ENCODE assay signal across 27 mouse cellular contexts in the genomic region with DNA sequence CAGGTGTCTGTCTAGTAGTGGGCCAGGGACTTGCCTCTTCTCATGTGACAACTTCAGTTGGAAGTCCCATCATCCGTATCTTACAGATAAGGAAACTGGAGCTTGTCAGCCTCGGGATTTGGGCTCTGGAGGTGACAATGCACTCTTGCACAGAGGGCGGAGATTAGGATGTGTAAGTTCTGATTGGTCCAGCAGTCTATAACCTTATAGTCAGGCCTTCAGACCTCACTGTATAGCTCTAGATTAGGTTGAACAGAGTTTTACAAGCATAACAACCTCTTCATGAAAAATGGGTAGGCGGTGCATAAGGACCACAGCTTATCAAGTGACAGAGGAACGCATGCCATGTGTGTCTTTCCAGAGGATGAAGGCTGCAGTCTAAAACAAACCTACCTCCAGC. TPM values are rescaled to one million over a fixed set of nuclear protein-coding genes. Genes with fewer than 3 reads are reported as not detected.
DNase-seq lines count a peak whose midpoint lies in the region; ATAC-seq and TF ChIP-seq lines count a peak whose summit lies in the region.
"Had no signal": no experiment of that assay in that cellular context is flagged by ENCODE, and none has a peak within 500 bp of the region (broad histone marks: within the 10 kb centered on the region; RNA-seq: fewer than 3 reads in every experiment).

No protein-coding gene starts in this region.

- TF ChIP-seq POLR2A in heart, adult 2 months (IDR thresholded peaks at IDR 0.05; ENCODE audit: insufficient read depth, low read depth, low read length): no peak

- no peaks in the 10 kb centered on the region; the same call in 1 of the 2 replicates for H3K4me1 ChIP-seq in liver, embryonic 11.5 days (replicated peaks; ENCODE audit: control insufficient read depth, insufficient read depth, low read length)
- peaks cover 17% of the 10 kb centered on the region for H3K4me1 ChIP-seq in liver, embryonic 15.5 days (replicated peaks)
- H3K4me1 ChIP-seq in heart, adult 2 months (ENCODE audit: control insufficient read depth, insufficient read depth, low read length): no peaks in the 10 kb centered on the region

- DNase-seq in liver, embryonic 11.5 days (ENCODE audit: low spot score): no peak
- no peak for DNase-seq in liver
- peak; percentile 49 for DNase-seq in c-Kit-positive CD71-positive TER-119-negative erythroid progenitor cells, embryonic 14.5 days (ENCODE audit: low read depth)
- DNase-seq in frontal cortex, adult 2 months (ENCODE audit: extremely low spot score in 1 of 2, low spot score in 1 of 2): no peak
- DNase-seq in heart, adult 2 months: no peak
- no peak for DNase-seq in layer of hippocampus, adult 2 months (ENCODE audit: low spot score in 2 of 2)
- DNase-seq: adrenal gland, postnatal 14 days; B cell, adult 2 months; cerebellum, adult 2 months; cerebellum, postnatal 10 days; forebrain, postnatal 0 days; gastrocnemius, adult 2 months; gastrocnemius, postnatal 25 days; heart, postnatal 36 days had no signal

- WGBS in liver, embryonic 11.5 days: 65% methylated on average over 5 of the region's 5 CpGs
- WGBS in liver, embryonic 15.5 days (ENCODE audit: insufficient replicate concordance): 47% methylated on average over 5 of the region's 5 CpGs
- WGBS in heart, adult 2 months: 68% methylated on average over 5 of the region's 5 CpGs

- H3K79me2 ChIP-seq in heart, adult 2 months (replicated peaks; ENCODE audit: control insufficient read depth, insufficient read depth, low read length): no peaks in the 10 kb centered on the region

- peak; percentile 60 for ATAC-seq in liver, embryonic 11.5 days (replicated peaks; ENCODE audit: low FRiP score)
- ATAC-seq in liver, embryonic 15.5 days (ENCODE audit: insufficient read depth): peak; percentile 50; the same call in 1 of the 2 replicates
- ATAC-seq: activated CD4-positive, CD25-positive, alpha-beta regulatory T cell, adult 4 months; CD4-positive, CD25-positive, alpha-beta regulatory T cell, adult 4 months; forebrain, embryonic 13.5 days; forebrain, postnatal 0 days; hindbrain, embryonic 16.5 days; Patski had no signal

- peaks cover 14% of the 10 kb centered on the region; the same call in 1 of the 2 replicates for H3K36me3 ChIP-seq in liver, embryonic 11.5 days (ENCODE audit: control insufficient read depth, insufficient read depth, low read length)
- H3K36me3 ChIP-seq in liver, embryonic 15.5 days (replicated peaks): peaks cover 22% of the 10 kb centered on the region
- no peaks in the 10 kb centered on the region for H3K36me3 ChIP-seq in heart, adult 2 months (ENCODE audit: control insufficient read depth, insufficient read depth, low read length)

- H3K4me3 ChIP-seq in liver, embryonic 11.5 days (ENCODE audit: low read depth, low read length): no peak overlapping the region
- no peak overlapping the region for H3K4me3 ChIP-seq in liver, embryonic 15.5 days (replicated peaks)
- H3K4me3 ChIP-seq in heart, adult 2 months: no peak overlapping the region
- H3K4me3 ChIP-seq in layer of hippocampus, adult 2 months: no peak overlapping the region
- H3K4me3 ChIP-seq: embryonic facial prominence, embryonic 10.5 days; forebrain, embryonic 13.5 days; gastrocnemius, adult 2 months; heart, embryonic 13.5 days had no signal

- no peaks in the 10 kb centered on the region for H3K27me3 ChIP-seq in liver, embryonic 11.5 days (replicated peaks; ENCODE audit: control insufficient read depth, insufficient read depth, low read length)
- no peaks in the 10 kb centered on the region for H3K27me3 ChIP-seq in liver, embryonic 15.5 days
- H3K27me3 ChIP-seq in heart, adult 2 months (ENCODE audit: control insufficient read depth, insufficient read depth, low read length): no peaks in the 10 kb centered on the region
- H3K27me3 ChIP-seq: forebrain, embryonic 13.5 days; heart, embryonic 13.5 days; Patski had no signal

- H3K27ac ChIP-seq in liver, embryonic 11.5 days (ENCODE audit: low read depth, low read length): no peak overlapping the region
- no peak overlapping the region for H3K27ac ChIP-seq in liver, embryonic 15.5 days (replicated peaks)
- H3K27ac ChIP-seq in heart, adult 2 months: no peak overlapping the region
- H3K27ac ChIP-seq in layer of hippocampus, adult 2 months: no peak overlapping the region
- H3K27ac ChIP-seq: embryonic facial prominence, embryonic 10.5 days; forebrain, embryonic 13.5 days; gastrocnemius, adult 2 months; heart, embryonic 13.5 days had no signal

- intact Hi-C loops in heart, adult 2 months (cut with DNase I): no loop called here

- no peak overlapping the region for H3K4me2 ChIP-seq in liver, embryonic 11.5 days
- H3K4me2 ChIP-seq in liver, embryonic 15.5 days: no peak overlapping the region
- H3K4me2 ChIP-seq: forebrain, embryonic 13.5 days; heart, embryonic 13.5 days had no signal

- TF ChIP-seq EP300 in heart, adult 2 months (IDR thresholded peaks at IDR 0.05; ENCODE audit: insufficient read depth, low read depth, low read length): no peak

- no peak overlapping the region for H3K9ac ChIP-seq in liver, embryonic 11.5 days (ENCODE audit: low read depth, low read length)
- no peak overlapping the region for H3K9ac ChIP-seq in liver, embryonic 15.5 days
- no peak overlapping the region for H3K9ac ChIP-seq in heart, adult 2 months (ENCODE audit: low read depth, low read length)
- H3K9ac ChIP-seq: forebrain, embryonic 13.5 days; forebrain, postnatal 0 days; heart, embryonic 13.5 days had no signal

- no peaks in the 10 kb centered on the region for H3K9me3 ChIP-seq in liver, embryonic 11.5 days (ENCODE audit: control insufficient read depth, low read length)
- no peaks in the 10 kb centered on the region for H3K9me3 ChIP-seq in liver, embryonic 15.5 days (replicated peaks)
- H3K9me3 ChIP-seq: embryonic facial prominence, embryonic 10.5 days; forebrain, embryonic 13.5 days; heart, embryonic 13.5 days had no signal

- TF ChIP-seq CTCF in heart, adult 2 months (IDR thresholded peaks at IDR 0.05): no peak
- TF ChIP-seq CTCF in layer of hippocampus, adult 2 months (conservative IDR thresholded peaks at IDR 0.05): no peak

RNA-seq across cellular contexts. Expression of a gene that starts 6.0 kb away (rescaled TPM):
- polyA plus RNA-seq in liver, embryonic 11.5 days (2014; fragmentation: Nextera tagmentation; extraction: Ambion mirVana): 4.4 and 7.4 TPM in 2 replicates
- 5.0 TPM in 1 of 2 replicates, not detected in the other for polyA plus RNA-seq in liver, embryonic 15.5 days (2015; fragmentation: Nextera tagmentation; extraction: Ambion mirVana)
- 9.3 and 10.0 TPM in 2 replicates for polyA plus RNA-seq in frontal cortex, adult 2 months (2012; rRNA removed)
- total RNA-seq in heart, adult 2 months (2021): 1 to 10 TPM; 8.0 to 9.2 TPM
- 7.8 and 17.2 TPM in 2 replicates for polyA plus RNA-seq in heart, adult 2 months (2012; rRNA removed)
- 1 to 10 TPM; 6.2 to 6.9 TPM for total RNA-seq in layer of hippocampus, adult 2 months (2021)
- total RNA-seq: granulocyte monocyte progenitor cell, adult 5-6 weeks had no signal
- polyA plus RNA-seq: CD4-positive, CD25-positive, alpha-beta regulatory T cell, adult 4 months had no signal

RNA-seq across cellular contexts. Expression of a gene that starts 6.7 kb away (rescaled TPM):
- not detected in 2 replicates for polyA plus RNA-seq in liver, embryonic 11.5 days (2014; fragmentation: Nextera tagmentation; extraction: Ambion mirVana)
- not detected in 2 replicates for polyA plus RNA-seq in liver, embryonic 15.5 days (2015; fragmentation: Nextera tagmentation; extraction: Ambion mirVana)
- polyA plus RNA-seq in frontal cortex, adult 2 months (2012; rRNA removed): not detected in 2 replicates
- total RNA-seq in heart, adult 2 months (2021): not detected
- not detected in 2 replicates for polyA plus RNA-seq in heart, adult 2 months (2012; rRNA removed)
- not detected for total RNA-seq in layer of hippocampus, adult 2 months (2021)
- total RNA-seq: adrenal gland, adult 18-20 months; adrenal gland, postnatal 14 days; forebrain, postnatal 0 days; gastrocnemius, adult 2 months; gastrocnemius, postnatal 25 days; granulocyte monocyte progenitor cell, adult 5-6 weeks; heart, postnatal 36 days had no signal
- polyA plus RNA-seq: CD4-positive, CD25-positive, alpha-beta regulatory T cell, adult 4 months; cerebellum, adult 2 months; embryonic facial prominence, embryonic 10.5 days; embryonic facial prominence, embryonic 14.5 days; forebrain, embryonic 13.5 days; forebrain, postnatal 0 days; heart, embryonic 13.5 days; heart, postnatal 0 days; hindbrain, embryonic 11.5 days; hindbrain, embryonic 16.5 days had no signal

RNA-seq across cellular contexts. Expression of a gene that starts 10.0 kb away (rescaled TPM):
- 49.1 and 52.8 TPM in 2 replicates for polyA plus RNA-seq in liver, embryonic 11.5 days (2014; fragmentation: Nextera tagmentation; extraction: Ambion mirVana)
- 27.1 and 29.7 TPM in 2 replicates for polyA plus RNA-seq in liver, embryonic 15.5 days (2015; fragmentation: Nextera tagmentation; extraction: Ambion mirVana)
- polyA plus RNA-seq in frontal cortex, adult 2 months (2012; rRNA removed): 58.1 and 59.1 TPM in 2 replicates
- total RNA-seq in heart, adult 2 months (2021): 10 to 100 TPM; 21.1 to 26.4 TPM
- polyA plus RNA-seq in heart, adult 2 months (2012; rRNA removed): 52.0 and 55.0 TPM in 2 replicates
- total RNA-seq in layer of hippocampus, adult 2 months (2021): 10 to 100 TPM; 40.8 to 41.0 TPM

RNA-seq across cellular contexts. Expression of a gene that starts 19.1 kb away (rescaled TPM):
- polyA plus RNA-seq in liver, embryonic 11.5 days (2014; fragmentation: Nextera tagmentation; extraction: Ambion mirVana): 2.1 TPM in 2 replicates
- polyA plus RNA-seq in liver, embryonic 15.5 days (2015; fragmentation: Nextera tagmentation; extraction: Ambion mirVana): 2.2 and 6.2 TPM in 2 replicates
- polyA plus RNA-seq in frontal cortex, adult 2 months (2012; rRNA removed): 182 and 219 TPM in 2 replicates
- 10 to 100 TPM in 1 of 2 experiments, 1 to 10 TPM in 1; 8.0 to 10.3 TPM for total RNA-seq in heart, adult 2 months (2021)
- polyA plus RNA-seq in heart, adult 2 months (2012; rRNA removed): 17.9 and 31.9 TPM in 2 replicates
- 100 to 1,000 TPM; 111 to 112 TPM for total RNA-seq in layer of hippocampus, adult 2 months (2021)

RNA-seq across cellular contexts. Expression of a gene that starts 23.1 kb away (rescaled TPM):
- 38.9 and 39.2 TPM in 2 replicates for polyA plus RNA-seq in liver, embryonic 11.5 days (2014; fragmentation: Nextera tagmentation; extraction: Ambion mirVana)
- polyA plus RNA-seq in liver, embryonic 15.5 days (2015; fragmentation: Nextera tagmentation; extraction: Ambion mirVana): 55.0 and 63.3 TPM in 2 replicates
- polyA plus RNA-seq in frontal cortex, adult 2 months (2012; rRNA removed): 45.0 and 46.5 TPM in 2 replicates
- total RNA-seq in heart, adult 2 months (2021): 10 to 100 TPM; 20.2 to 26.0 TPM
- 14.7 and 15.5 TPM in 2 replicates for polyA plus RNA-seq in heart, adult 2 months (2012; rRNA removed)
- total RNA-seq in layer of hippocampus, adult 2 months (2021): 100 to 1,000 TPM; 122 to 137 TPM
- total RNA-seq: granulocyte monocyte progenitor cell, adult 5-6 weeks had no signal
